Mouse (Mus musculus) cerebellum, adult 18-20 months (tissue): ENCODE measurements around the gene Cyb5r3.
A peak's percentile ranks its signal among the peaks of the same experiment; 100 is the strongest.

Experiments
- DNase-seq, 2 experiments: peaks; one replicate each; pipeline ENCODE4 v3.0.0; 2021

Cyb5r3 gene

DNA sequence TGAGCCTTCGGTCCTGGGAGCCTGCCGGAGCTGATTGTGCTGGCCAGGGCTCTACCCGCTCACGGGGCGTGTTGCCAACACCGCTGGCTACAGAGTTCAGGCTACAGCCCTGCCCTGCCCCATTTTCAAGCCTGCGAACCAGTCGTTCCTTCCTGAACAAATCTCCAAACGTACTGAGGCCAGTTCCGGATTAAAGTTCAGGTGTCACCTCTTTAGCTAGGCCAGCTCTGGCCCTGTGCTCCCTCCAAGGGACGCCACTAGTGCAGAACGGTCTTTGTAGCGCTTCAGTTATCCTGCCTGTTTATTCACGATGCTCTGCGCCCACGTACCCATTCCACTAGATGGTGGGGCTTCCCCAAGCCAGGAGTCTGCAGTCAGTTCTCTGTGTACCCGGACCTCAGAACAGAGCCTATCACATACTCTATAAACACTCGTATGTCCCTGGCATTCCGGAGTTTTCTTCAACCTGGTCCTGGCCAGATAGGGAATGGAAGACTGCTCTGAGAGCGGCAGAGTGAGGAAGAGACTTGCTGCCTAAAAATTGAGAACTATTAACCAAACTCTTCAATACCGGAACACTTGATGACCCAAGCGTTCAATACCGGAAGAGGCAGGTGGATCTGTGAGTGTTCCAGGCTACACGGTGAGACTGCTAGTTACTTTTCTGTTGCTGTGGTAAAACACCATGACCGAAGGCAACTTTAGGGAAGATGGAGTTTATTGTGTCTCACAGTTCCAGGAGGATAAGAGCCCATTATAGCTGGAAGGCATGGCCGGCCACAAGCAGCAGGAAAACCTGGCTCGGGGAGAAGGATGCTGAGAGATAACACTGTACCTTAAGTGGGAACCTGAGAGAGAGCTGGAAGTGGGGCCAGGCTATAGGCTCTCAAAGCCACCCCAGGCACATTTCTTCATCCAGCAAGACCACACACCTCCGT is at the start of gene Cyb5r3:
Cyb5r3 (minus strand) TSS at position 101 of the 938 bp plus-strand sequence.
- DNase-seq = peak in 1 of 2 experiments; percentile 15

DNA sequence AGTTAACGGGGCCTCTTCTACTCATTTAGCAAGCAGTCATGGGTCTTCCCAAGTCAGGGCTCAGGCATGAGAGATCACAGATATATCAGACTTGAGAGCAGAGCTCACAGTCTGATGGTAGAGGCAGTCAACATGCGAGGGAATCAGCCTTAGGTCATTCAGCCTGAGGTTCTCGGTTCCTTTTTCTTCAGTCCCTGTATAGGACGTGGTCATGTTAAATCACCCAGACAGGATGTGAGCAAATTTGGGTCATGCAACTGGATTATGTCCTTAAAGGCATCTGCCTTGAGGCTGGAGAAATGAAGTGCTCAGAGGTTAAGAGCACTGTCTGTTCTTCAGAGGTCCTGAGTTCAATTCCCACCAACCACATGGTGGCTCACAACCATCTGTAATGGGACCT is 49.3 kb upstream of the Cyb5r3 start:
- no peak for DNase-seq

DNA sequence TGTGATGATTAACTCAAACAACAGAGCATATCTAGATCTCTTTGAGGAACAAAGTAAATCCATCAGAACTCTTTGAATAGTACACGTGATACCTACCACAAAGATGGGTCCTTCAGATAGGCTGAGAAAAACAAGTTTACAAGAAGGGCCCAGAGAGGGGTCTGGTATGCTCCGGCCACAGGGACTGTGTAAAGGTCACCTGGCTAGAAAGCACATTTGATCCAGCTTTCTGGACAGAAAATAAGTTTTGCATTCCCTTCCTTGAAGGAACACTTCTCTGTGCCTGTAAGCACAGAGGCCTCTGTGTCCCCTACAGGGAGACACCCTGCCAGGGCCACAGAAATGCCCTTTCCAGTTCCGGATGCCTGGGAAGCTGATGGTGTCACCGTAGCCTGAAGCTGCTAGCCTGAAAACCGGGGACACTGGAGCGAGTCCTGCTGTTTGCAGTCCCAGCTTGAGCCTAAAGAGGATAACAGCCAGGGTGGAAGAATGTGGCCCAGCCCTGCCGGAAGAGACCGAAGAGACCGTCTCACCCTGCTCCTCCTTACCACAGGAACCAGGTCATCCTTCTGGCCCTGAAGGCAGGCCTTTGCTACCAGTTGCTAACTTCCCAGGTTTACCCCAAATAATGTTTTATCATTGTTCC is 48.1 kb upstream of the Cyb5r3 start:
- no peak for DNase-seq

GRCm38 (mm10) chr15:83215322-83216216 is 43.2 kb upstream of the Cyb5r3 start:
- no peak for DNase-seq

DNA sequence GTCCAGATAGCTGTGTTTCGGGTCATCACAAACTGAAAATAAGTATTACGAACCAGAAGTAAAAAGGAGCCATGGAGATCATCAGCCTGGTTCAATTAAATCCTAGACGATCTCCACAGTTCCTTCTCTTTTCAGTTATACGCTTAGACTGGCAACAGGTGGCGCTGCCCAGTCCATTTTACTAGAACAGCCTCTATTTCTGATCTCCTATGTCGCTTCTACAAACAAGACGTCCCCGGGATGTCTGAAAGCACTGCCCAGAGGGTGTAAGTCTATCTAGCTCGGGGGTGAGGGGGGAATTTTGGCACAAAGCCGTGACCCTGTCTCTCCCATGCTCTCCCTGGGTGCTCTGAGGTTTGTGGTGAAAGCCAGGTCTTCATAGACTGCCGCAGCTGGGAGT is 37.8 kb upstream of the Cyb5r3 start:
- peak; percentile 29 to 43 for DNase-seq

GRCm38 (mm10) chr15:83209719-83210118 is 37.3 kb upstream of the Cyb5r3 start:
- DNase-seq = no peak

- no peak for DNase-seq
Observed at GRCm38 (mm10) chr15:83209092-83209695, 36.8 kb upstream of the Cyb5r3 start.

GRCm38 (mm10) chr15:83204731-83205451 is 32.5 kb upstream of the Cyb5r3 start:
- peak; percentile 70 to 73 for DNase-seq

DNA sequence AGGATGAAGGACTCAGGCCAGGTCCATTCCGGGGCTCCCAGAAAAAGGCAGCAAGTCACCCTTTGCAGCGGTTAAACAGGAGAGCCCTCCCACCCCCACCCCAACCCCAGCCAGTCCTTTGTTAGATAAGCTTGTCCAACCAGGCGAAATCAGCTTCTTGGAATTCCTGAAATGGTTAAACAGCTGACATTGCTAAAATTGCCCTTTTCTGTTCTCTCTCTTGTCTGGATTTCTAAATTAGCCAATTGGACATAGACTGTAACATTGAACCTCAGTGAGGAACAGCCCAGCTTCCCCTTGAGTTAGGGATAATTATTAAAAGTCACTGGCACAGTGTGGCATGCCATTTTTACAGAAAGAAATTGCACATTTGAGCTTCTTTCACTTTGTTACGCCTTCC is 30.0 kb upstream of the Cyb5r3 start:
- no peak for DNase-seq

DNA sequence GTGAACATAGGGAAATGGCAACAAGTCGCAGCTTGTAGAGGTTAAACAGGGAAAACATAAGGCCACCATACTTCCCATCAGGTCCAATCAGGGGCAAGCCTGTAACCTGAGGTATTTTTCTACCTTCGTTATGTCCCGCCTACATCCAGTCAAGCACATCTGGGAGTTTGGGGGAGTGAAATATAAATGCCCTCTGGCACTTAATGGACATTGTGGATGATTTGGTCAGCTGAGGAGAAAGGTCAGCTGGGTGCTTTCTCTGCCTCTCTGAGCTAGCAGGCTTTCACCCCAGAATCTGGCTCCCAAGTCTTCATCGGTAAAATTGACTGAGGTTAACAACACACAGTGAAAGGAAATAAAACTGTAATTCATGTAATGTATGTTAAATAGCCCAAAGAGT is 21.0 kb upstream of the Cyb5r3 start:
- no peak for DNase-seq

- DNase-seq = no peak
Observed at GRCm38 (mm10) chr15:83182351-83182750, 10.0 kb upstream of the Cyb5r3 start.

DNA sequence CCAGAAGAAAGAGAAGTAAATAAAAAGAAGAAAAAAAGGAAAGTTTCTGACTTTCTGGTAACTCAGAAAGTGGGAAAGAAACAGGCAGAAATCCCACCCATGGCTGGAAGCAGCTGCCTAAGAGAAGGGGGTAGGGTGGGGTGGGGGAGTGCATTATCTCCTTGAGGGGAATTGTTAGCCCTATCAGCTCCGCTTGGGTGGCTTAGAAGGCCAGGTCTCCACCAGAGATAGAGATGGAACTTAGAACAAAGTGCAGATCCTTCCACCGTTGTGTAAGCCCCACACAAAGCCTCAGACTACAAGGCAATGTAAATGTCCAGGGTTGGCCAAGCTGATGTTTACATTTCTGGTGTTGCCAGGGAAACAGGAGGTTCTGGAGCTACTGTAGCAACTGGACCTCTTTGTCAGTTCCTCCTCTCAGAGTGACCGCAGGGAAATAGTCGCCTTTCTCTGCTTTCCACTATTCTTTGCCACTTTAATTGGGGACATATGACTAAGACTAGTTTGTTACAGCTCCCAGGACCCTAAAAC is 9.5 kb upstream of the Cyb5r3 start:
- no peak for DNase-seq

DNA sequence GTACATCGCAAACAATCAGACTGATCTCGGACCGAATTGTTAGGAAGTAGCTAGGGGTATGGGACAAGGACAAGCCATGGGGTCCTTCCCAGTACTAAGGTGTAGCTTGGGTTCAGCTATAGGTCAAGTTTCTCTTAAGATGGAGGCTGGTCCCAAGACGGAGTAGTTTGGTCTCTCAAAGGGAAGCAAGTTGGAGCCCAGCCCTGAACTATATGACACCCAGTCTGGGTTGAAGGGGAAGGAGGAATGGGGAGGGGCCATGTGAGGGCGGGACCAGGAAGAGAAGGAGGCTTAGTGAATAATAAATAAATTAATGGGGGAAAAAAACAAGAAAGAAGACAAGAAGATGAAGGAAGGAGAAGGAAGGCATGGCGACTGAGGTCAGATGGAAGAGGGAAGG is 7.6 kb upstream of the Cyb5r3 start:
- no peak for DNase-seq

- DNase-seq = no peak
Observed at GRCm38 (mm10) chr15:83176653-83177052, 4.3 kb upstream of the Cyb5r3 start.

DNA sequence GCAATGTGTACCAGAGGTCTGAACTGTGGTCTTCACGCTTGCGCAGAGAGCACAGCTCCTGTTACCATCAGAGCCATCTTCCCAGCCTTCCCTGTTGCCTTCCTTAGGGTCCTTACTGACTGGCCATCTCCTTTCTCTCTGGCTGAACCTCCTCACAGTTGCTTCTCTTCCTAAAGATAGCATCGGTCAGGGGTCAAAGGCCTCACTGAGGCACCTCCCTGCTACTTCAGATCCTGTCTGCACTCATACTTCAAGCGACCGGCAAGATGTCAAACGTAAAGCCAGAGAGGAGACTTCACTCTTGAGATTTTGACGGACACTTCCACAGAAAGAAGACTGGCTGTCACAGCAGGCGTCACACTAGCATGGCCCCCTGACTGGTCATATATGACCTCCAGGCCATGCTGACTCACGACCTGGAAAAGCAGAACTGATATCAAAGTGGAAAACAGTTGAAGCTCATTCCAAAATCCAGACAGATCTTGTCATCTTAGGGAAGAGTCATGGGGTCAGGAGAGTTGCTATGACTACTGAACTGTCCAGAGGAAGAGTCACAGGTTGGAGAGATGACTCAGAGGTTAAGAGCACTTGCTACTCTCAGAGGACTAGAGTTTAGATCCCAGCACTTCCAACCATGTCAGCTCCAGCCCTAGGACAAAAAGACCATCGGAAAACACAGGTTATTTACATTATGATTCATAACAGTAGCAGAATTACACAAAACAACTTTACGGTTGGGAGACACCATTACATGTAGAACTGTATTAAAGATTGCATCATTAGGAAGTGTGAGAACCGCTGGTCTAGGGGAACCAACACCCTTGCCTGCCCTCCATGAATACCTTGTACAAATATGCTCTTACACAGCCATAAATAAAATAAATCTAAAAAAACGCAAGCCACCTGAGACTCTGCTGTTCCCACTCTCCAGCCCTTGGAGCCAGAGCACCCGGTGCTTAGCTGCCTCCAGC is 1.8 kb upstream of the Cyb5r3 start:
- DNase-seq = no peak

- DNase-seq = peak; percentile 96 to 99
Observed at GRCm38 (mm10) chr15:83171712-83172481, 495 bp downstream of the Cyb5r3 start.

- DNase-seq = peak in 1 of 2 experiments; percentile 30
Observed at GRCm38 (mm10) chr15:83170956-83171659, 1.3 kb downstream of the Cyb5r3 start.

- peak; percentile 55 to 61 for DNase-seq
Observed at GRCm38 (mm10) chr15:83169772-83170722, 2.3 kb downstream of the Cyb5r3 start.
